Mouse (Mus musculus) mouse embryonic stem cell (cell line): ENCODE results near the gene Naxe.

Experiments
- in situ Hi-C, 2 experiments: fragments of 300-500 bp; cut with MboI; formaldehyde crosslinking; loops; 1 replicate in 1 of 2; 3 replicates in 1 of 2; pipeline ENCODE4 v1.14.3; 2019 to 2020; ENCODE audit warnings: low sequenced_read_pairs in 2 of 2, low pct_unique_long_range_greater_than_20kb in 1 of 2, mixed read lengths in 1 of 2; ENCODE audit not compliant: unreplicated experiment in 1 of 2

The Naxe gene

DNA sequence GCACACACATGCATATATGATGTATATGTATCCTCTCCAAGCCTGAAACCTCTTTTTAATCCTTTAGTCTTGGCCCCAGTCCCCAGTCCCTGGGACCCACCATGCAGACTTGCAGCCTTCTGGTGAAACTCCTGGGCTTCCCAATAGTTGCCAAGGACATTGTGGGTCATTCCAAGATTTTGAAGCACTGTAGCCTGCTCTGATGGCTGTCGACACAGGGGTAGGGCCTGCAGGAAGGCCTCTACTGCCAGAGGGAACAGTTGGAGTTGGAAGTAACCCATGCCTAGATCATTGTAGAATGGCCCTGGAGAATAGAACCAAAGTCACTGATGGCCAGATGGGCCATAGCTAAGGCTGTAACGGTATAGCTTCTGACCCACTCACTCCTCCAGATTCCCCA lies 16.1 kb upstream of the Naxe start:
- in situ Hi-C loops, result loop anchor here (5.0 to 10.0 kb wide), 2 partner anchors 37 to 50 kb away; partner anchors contain the start of gene Hapln2 (in 1 of the 2)

DNA sequence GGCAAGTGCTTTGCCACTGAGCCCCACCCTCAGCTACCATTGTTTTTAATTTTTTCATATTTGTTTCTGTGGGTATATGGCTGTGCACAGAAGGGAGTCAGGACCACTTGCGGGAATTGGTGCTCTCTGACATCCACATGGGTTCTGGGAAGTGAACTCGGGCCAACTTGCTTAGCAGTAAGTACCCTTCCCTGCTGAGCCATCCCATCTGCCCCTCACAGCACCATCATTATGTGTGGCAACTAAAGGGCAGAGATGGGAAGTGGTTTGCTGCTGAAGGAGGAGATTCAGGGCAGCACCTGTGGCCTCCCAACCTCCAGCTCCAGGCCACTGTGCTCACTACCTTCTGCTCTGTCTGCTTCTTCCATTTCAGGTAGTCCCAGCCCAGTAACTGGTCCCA lies 15.3 kb upstream of the Naxe start:
- in situ Hi-C loops, result loop anchor here (5.0 to 10.0 kb wide), 2 partner anchors 36 to 49 kb away; partner anchors contain the start of gene Hapln2 (in 1 of the 2)

DNA sequence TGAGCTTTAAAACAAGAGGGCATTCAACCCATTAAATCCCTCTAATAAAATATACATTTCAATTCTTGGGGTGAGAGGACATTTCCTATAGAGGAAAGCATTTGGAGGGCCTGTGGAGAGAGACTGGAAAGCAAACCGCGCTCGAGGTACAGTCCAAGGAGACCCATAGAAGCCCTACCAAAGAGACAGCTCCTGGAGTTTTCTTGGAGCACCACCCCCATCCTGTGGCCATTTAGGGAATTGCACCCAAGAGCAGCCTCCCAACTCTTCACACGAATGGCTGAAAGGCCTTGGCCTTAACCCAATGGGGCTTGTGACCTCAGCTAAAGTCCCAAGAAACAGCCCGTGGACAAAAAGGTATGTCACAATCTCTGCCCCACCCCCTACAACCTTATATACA lies 13.5 kb upstream of the Naxe start:
- in situ Hi-C loops, result loop anchor here (5.0 to 10.0 kb wide), 2 partner anchors 34 to 47 kb away; partner anchors contain the start of gene Hapln2 (in 1 of the 2)

DNA sequence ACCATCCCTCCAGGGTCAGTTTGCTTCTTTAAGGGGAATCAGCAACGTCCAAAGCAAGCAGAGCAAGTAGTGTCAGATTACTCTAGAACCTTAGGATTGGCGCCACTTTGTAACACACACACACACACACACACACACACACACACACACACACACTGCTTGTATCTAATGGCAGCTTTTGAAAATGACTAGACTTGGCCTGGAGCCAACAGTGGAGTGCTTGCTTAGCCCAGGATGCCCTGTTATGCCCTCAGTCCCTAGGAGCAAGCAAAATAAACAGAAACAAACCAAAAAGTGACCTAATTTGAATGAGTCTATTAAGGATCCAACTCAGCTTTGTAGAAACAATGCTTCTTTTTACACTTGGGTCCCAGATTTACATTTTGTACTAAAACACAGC lies 10.1 kb upstream of the Naxe start:
- in situ Hi-C loops, result no loop called here

DNA sequence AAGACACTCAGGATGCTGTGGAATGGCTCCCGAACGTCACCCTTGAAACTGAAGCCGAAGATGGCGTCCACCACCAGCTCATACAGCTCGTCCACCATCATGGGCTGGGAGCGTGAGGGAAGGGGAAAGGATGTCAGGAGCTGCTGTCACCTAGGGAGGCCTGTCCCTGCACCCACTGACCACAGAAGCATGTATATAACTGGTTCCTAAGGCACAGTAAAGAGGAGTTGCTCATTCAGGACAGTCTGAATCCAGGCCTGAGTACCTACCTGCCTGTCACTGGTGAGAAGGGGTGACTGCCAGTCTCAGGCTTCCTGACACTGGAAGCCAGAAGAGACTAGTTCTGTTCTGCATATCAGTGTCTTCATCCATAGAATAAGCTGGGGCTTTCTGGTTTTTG lies 1.3 kb downstream of the Naxe start:
- in situ Hi-C loops, result no loop called here

DNA sequence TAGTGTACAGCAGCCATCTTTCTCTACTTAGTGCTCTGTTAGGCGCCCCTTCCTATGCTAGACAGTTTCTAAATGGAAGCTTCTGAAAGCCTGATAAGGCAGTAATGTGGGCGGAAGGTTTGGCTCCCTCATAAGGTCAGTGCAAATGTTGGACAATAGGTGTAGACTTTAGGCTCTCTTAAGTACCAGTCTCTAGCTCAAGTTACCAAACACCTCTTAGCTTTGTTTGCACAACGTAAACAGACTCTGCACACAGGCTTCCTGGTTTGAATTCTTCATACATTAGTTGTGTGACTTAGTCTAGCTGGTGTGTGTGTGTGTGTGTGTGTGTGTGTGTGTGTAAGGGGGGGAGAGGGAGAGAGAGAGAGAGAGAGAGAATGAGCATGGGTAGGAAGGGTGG lies 8.8 kb downstream of the Naxe start:
- in situ Hi-C loops, result no loop called here

DNA sequence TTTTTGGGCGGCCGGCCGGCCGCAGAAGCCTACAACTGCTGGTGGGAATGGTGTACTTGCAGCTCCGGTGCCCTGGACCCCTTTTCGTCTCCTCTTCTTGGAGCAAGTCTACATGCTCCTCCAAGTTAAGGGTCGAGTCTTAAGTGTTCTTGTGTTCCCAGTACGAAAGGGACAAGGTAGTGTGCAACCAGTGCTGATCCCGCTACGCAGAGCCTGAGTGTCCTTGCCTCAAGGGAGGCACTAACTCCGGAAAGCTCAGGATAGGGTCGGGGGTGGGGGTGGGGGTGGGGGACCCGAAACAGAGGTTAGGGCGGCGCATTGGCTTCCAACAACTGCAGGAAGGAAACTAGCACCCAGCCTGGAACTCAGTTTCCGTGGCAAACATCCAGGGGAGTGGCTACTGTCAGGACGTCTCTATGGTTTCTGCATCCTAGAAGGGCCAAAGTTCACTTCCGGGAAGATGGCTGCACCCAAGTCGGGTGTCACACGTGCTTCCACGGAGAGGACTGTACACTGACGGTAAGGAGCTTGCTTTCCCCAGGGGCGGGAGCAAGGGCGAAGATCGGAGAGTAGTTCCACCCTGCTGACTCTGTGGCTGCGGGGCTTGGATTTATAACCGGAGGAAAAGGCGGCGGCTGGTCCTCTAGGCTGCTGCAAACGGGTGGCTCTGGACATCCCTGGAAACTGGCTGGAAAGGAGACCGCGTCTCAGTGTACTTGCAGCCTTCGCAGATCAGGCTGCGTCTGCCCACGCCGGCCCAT lies 15.5 kb downstream of the Naxe start, which contains the start of gene Gpatch4:
Gene Gpatch4 (plus strand): TSS at position 448 of the 761 bp plus-strand sequence.
- in situ Hi-C loops, result no loop called here

GRCm38 (mm10) chr3:88035561-88036293 lies 22.6 kb downstream of the Naxe start:
- in situ Hi-C loops, result loop anchor here in 1 of 2 experiments (5.0 kb wide), 1 partner anchor 37 kb away; no protein-coding TSS in a partner anchor

- in situ Hi-C loops, result no loop called here
These were observed 24.8 kb downstream of the Naxe start for GRCm38 (mm10) chr3:88033506-88033905.

GRCm38 (mm10) chr3:88030608-88031395 lies 27.5 kb downstream of the Naxe start:
- in situ Hi-C loops, result no loop called here

DNA sequence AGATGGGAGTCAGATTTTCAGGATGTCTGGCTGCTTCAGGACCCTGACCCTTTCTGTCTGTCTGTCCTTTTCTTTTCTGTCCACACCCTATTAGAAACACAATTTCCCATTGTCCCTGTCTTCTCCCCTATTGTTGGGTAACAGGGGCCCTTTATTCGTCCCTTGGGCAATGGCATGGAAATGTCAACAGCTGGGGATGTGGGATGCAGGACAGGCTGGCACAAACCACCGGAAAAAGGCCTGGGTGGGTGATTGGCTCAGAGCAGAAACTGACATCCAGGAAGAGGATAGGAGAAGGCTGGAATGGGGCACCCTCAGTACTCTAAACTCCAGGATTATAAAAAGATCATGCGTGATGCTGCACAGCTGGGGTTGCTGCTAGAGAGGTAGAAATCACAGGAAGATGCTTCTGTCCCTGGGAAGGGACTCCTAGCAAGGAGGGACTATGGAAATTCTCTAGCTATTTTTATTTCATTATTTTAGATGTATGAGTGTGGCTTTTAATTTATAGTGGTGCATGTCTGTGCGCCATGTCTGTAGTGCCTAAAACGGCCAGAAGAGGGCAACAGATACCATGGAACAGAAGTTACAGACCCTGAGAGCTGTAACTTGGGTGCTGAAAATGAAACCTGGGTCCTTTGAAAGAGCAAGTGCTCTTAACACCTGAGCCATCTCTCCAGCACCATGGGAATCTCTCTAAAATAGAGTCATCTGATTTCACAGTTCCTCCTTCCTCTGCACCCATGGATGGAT lies 30.7 kb downstream of the Naxe start, which contains the start of gene Hapln2:
Gene Hapln2 (minus strand): TSS at position 150 of the 753 bp plus-strand sequence.
- in situ Hi-C loops, result loop anchor here in 1 of 2 experiments (10.0 kb wide), 1 partner anchor 47 kb away; the partner anchor contains the start of gene Ttc24

GRCm38 (mm10) chr3:88026823-88027222 lies 31.5 kb downstream of the Naxe start:
- in situ Hi-C loops, result loop anchor here in 1 of 2 experiments (10.0 kb wide), 1 partner anchor 48 kb away; the partner anchor contains the start of gene Ttc24

GRCm38 (mm10) chr3:88023192-88024074 lies 34.9 kb downstream of the Naxe start:
- in situ Hi-C loops, result loop anchor here in 1 of 2 experiments (10.0 kb wide), 1 partner anchor 51 kb away; the partner anchor contains the start of gene Ttc24

DNA sequence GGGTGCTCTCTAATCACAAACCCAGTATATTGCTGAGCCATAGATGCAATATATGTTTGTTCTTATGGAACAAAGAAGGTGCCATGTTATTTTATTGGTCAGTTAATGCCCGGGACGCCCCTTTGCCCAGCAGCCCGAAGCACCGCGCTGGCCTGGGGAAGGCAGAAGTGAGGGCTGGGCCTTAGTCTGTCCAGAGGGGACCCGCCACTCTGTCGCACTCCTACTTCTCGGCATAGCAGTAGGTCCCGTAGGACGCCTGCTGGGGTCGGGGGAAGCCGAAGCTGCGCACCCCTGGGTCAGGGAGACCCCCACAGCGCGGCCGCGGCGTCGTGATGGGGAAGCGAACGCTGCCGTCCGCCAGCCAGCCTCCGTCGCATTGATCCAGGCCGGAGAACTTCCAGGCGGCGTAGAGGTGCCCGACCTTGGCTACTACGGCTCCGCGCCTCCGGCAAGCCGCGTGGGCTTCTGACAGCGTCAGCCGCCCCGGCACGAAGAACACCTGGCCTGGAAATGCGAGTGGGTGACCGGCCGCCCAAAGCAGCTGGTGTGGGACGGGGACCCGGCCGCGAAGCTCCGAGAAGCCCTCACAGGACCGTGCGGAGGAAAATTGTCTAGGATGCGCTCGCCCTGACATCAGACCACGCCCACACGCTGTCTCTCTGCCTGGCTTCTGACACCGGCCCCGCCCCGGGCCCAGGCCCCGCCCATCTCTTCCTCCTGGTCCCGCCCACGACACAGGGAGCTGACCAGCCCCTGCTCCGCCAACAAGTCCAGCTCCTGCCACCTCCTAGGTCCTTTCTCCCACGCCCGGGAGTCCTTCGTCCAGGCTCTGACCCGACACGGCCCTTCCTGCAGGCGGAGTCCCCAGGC lies 35.7 kb downstream of the Naxe start:
- in situ Hi-C loops, result loop anchor here in 1 of 2 experiments (10.0 kb wide), 1 partner anchor 52 kb away; the partner anchor contains the start of gene Ttc24

DNA sequence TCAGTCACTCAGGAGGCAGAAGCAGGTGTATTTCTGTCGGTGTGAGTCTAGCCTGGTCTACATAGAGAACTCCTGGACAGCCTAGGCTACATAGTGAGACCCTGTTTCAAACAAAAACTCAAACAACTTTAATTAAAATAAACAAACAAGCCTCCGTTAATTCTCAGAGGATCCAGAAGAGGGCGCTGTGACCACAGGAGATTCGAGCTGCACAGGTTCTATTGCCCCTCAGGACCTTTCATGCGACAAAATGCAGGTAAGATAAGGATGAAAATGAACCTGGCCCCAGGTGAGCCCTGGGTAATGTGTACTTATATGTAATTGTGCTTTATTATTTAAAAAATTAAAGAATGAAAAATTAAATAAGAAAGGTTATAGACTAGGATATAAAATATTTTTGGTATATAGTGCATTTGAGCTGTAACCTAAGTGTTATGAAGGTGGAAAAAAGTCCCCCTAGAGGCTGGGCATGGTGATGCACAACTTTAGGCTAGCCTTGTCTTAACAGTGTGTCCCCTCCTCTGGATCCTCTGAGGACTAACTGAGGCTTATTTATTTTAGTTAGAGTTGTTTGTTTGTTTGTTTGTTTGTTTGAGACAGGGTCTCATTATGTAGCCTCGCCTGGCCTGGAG lies 47.5 kb downstream of the Naxe start:
- in situ Hi-C loops, result loop anchor here in 1 of 2 experiments (5.0 kb wide), 1 partner anchor 72 kb away; the partner anchor contains the start of gene Iqgap3
